Mouse (Mus musculus): Measurements from ENCODE around the gene Hsf2bp.

The Hsf2bp gene

DNA sequence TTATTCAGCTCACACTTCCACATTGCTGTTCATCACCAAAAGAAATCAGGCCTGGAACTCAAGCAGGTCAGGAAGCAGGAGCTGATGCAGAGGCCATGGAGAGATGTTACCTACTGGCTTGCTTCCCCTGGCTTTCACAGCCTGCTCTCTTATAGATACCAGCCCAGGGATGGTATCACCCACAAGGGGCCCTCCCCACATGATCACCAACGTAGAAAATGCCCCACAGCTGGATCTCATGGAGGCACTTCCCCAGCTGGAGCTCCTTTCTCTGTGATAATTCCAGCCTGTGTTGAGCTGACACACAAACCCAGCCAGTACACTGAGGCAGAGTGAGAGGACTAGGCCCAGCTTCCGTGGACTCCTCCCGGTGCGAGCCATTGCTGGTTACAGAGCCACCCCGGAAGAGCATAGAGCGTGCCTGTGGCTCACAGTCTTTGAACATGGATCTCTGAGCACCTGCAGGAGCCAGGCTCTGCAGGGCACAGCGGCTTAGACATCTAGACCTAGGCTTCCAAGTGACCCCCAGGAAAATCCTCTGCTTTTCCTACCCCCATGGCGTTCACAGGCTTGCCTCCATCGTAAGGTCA lies 130.9 kb downstream of the Hsf2bp start:
- no peak for DNase-seq

DNA sequence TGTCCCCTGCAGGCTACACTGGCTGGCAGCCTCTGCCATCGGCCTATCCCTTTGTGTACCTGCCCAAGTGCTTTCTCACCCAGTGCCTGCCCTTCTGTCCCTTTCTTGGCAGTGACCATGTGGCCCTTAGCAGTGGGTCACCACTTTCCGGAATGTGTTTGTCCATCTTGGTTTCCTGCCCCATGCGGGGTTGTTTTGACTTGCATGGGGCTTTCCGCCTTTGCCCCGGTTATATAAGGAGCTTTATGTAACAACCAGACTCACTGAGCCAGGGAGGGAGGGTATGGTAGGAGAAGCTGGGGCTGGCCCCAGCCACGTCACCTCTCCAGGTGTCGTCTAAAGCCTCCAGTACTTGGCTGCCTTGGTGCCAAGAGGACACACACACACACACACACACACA lies 132.1 kb downstream of the Hsf2bp start:
- peak; percentile 73 for DNase-seq

DNA sequence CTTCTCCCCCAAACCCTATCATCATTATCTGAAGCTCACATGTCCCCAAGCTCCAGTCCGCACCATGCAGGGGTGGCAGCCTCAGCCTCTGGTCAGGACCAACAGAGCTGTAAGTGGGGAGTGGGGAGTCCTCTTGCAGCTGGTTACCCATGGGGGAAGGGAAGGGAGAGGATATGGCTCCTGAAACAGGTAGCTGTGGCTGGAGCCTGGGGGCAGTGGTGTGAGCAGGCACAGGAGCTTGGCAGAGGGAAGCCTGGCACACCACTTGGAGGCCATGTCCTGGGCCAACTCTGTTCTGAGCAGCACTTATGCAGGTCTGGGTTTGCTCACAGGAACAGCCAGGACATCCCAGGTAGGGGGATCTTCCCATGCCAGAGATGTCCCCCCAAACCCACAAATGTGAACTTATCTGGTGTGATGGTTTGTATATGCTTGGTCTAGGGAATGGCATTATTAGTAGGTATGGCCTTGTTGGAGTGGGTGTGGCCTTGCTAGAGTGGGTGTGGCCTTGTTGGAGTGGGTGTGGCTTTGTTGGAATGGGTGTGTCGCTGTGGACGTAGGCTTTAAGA lies 133.4 kb downstream of the Hsf2bp start:
- no peak for DNase-seq

- DNase-seq, result peak; percentile 84
These were observed 134.5 kb downstream of the Hsf2bp start for GRCm38 (mm10) chr17:31901461-31902204.

DNA sequence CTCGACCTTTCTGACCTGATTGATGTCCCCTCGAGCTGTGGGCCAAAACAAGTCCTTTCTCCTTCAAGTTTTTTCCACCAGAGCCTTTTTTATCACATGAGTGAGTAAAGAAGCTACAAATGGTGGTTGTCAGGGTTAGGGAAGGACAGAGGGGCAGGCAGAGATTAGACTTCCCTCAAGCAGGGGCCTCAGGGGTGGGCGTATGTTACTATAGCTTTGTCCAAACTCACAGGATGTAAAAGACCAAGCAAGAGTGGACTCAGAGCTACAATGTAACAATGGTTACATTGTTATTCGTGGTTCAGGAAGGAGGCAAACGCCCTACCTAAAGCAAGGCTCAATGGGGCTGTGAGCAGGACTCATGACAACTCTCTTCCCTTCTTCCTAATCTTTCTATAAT lies 137.2 kb downstream of the Hsf2bp start:
- DNase-seq, result no peak

DNA sequence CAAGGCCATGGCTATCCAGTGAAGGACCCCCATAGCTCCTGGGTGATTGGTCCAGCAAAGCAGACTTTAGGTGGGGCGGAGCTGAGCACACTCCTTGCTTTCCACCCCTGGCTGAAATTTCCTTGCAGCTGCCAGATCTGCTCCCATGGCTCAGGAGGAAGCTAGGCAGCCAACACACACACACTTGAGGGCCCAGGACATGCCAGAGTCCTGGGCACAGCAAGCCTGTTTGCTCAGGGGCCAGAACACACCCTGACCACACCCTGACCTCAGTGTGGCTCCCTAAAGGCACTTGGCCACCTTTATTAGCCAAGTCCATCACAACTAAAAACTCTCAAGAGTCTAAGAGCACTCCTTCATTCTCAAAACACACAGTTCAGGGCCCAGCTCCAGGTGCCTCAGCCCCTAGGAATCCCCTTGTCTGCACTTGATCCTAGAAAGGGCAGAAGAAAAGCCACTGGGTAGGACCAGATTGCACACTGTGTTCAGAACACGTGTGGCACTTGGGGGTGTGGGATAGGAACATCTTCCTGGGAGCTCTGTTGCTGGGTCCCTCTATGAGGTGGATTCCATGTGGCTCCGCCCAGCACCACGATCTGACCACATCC lies 138.9 kb downstream of the Hsf2bp start:
- no peak for DNase-seq

- no peak for DNase-seq
These were observed 139.4 kb downstream of the Hsf2bp start for GRCm38 (mm10) chr17:31896751-31897150.

DNA sequence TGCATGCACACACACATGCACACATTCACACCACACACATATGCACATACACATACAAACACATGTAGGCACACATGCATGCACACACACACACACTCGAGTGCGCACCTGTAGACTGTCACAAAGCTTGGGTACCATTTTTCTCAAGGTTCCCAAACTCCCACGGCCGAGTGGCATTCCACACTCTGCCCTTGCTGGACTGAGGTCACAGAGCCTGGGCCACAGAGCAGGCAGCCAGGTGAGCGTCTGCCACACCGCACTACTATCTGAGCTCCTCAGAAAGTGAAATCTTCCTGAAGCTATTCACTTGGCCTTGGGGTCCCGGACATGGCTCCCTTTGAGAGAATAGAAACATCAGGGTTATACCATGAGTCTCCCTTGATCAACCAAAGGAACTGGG lies 139.8 kb downstream of the Hsf2bp start:
- no peak for DNase-seq

Measured in kidney, postnatal 14 days (tissue).